Mouse (Mus musculus) stomach, postnatal 0 days (tissue): ENCODE measurements around the gene Tat. TPM values are rescaled to one million over a fixed set of nuclear protein-coding genes. Genes with fewer than 3 reads are reported as not detected.

ENCODE experiments used
- ATAC-seq: fragments of 200-750 bp; cut with Nextera tagmentation; 2 replicates; pipeline ENCODE4 v1.8.0; 2017; ENCODE audit not compliant: low FRiP score, low TSS enrichment
- DNase-seq: peaks from one replicate; pipeline ENCODE4 v3.0.0-alpha.2; 2016; ENCODE audit warnings: low spot score
- H3K27ac ChIP-seq: fragments of 300-500 bp; sonication (generic); replicated peaks from 2 replicates; pipeline ENCODE4 v1.5.1; 2014; ENCODE audit warnings: mild to moderate bottlenecking, control low read depth
- H3K27me3 ChIP-seq: fragments of 300-500 bp; sonication (generic); 2 replicates; pipeline ENCODE4 v1.6.1; 2014; ENCODE audit warnings: low read length; ENCODE audit not compliant: control insufficient read depth, insufficient read depth
- H3K36me3 ChIP-seq: fragments of 300-500 bp; sonication (generic); 2 replicates; pipeline ENCODE4 v1.6.1; 2014; ENCODE audit warnings: low read length, mixed read lengths; ENCODE audit not compliant: control insufficient read depth, insufficient read depth
- H3K4me1 ChIP-seq: fragments of 300-500 bp; sonication (generic); replicated peaks from 2 replicates; pipeline ENCODE4 v1.6.1; 2014; ENCODE audit warnings: antibody characterized with exemption; ENCODE audit not compliant: control insufficient read depth, insufficient read depth
- H3K4me2 ChIP-seq: fragments of 300-500 bp; sonication (generic); replicated peaks from 2 replicates; pipeline ENCODE4 v1.6.1; 2014; ENCODE audit warnings: low read depth, mild to moderate bottlenecking, control low read depth, moderate library complexity
- H3K4me3 ChIP-seq: fragments of 300-500 bp; sonication (generic); 2 replicates; pipeline ENCODE4 v1.5.1; 2014; ENCODE audit warnings: low read depth, low read length, control low read depth
- H3K9ac ChIP-seq: fragments of 300-500 bp; sonication (generic); 2 replicates; pipeline ENCODE4 v1.6.1; 2014; ENCODE audit warnings: mild to moderate bottlenecking, low read length, control low read depth, mixed read lengths
- H3K9me3 ChIP-seq: fragments of 300-500 bp; sonication (generic); 2 replicates; pipeline ENCODE4 v1.6.1; 2016; ENCODE audit warnings: low read length; ENCODE audit not compliant: control insufficient read depth
- CTCF ChIP-seq: IDR thresholded peaks from 2 replicates; pipeline ENCODE4 v1.5.1; 2016; ENCODE audit warnings: antibody characterized with exemption, low read depth, mild to moderate bottlenecking, moderate library complexity
- EP300 ChIP-seq: optimal IDR thresholded peaks from 2 replicates; pipeline ENCODE3; 2016; ENCODE audit warnings: antibody characterized with exemption
- WGBS: fragments of 180-500 bp; shearing (Covaris S2); extraction: QIAGEN DNeasy Blood & Tissue Kit; methylation state at CpG from one replicate; pipeline ENCODE4 v1.1.7; 2014; 5-methylcytosine and 5-hydroxymethylcytosine counted together
- polyA plus RNA-seq: library from polyadenylated mRNA; unstranded; fragments of >200 nt; fragmentation: Nextera tagmentation; extraction: Ambion mirVana; gene quantifications from 2 replicates; pipeline ENCODE4 v1.2.1, GENCODE M21; 2015

Gene Tat
- polyA plus RNA-seq, 1 experiment from 2014 or later = 0.12 TPM

- 52% methylated on average over 10 of the region's 10 CpGs for WGBS
- H3K36me3 ChIP-seq = no peaks in the 10 kb centered on the region
- DNase-seq (no peak), ATAC-seq (no peak)
- H3K27ac ChIP-seq = no peak overlapping the region
- H3K4me1 ChIP-seq = no peaks in the 10 kb centered on the region
- no peaks in the 10 kb centered on the region for H3K27me3 ChIP-seq
- H3K9ac ChIP-seq = no peak overlapping the region
- no peaks in the 10 kb centered on the region for H3K9me3 ChIP-seq
- H3K4me2 ChIP-seq = no peak overlapping the region
- no peak overlapping the region for H3K4me3 ChIP-seq
- TF ChIP-seq EP300 (no peak), CTCF (peak; percentile 43)
Observed at GRCm38 (mm10) chr8:109968837-109969236, 21.4 kb upstream of the Tat start.

GRCm38 (mm10) chr8:109970323-109970722 is 19.9 kb upstream of the Tat start:
- TF ChIP-seq EP300 (no peak), CTCF (peak; percentile 89)
- no peak overlapping the region for H3K9ac ChIP-seq
- no peaks in the 10 kb centered on the region for H3K36me3 ChIP-seq
- no peaks in the 10 kb centered on the region for H3K9me3 ChIP-seq
- H3K27ac ChIP-seq = no peak overlapping the region
- H3K4me3 ChIP-seq = no peak overlapping the region
- no peak for DNase-seq
- no peaks in the 10 kb centered on the region for H3K27me3 ChIP-seq
- no peak overlapping the region for H3K4me2 ChIP-seq
- ATAC-seq = no peak
- 9% methylated on average over 9 of the region's 9 CpGs for WGBS
- H3K4me1 ChIP-seq = no peaks in the 10 kb centered on the region

DNA sequence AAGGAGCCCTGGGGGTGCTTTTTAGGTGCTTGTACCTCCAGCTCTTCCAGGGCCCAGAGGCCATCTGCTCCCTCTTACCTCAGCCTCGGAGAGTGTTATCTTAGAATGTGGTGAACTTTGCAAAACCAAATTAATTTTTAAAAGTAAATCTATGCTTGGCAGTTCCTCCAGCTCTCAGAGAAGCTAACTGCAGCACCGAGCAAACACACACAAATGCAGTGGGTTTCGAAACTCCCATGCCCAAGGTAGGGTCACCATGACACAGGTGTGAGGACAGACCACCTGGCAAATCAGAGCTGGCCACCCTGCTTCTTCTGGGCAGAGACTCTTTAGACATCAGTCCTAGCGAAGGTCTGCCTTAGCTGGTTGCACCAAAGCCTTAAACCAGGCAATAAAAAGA is 17.3 kb upstream of the Tat start:
- Histone ChIP-seq H3K4me2 (no peak overlapping the region), H3K9me3 (no peaks in the 10 kb centered on the region; the same call in 1 of the 2 replicates), H3K9ac (no peak overlapping the region), H3K4me1 (no peaks in the 10 kb centered on the region), H3K27me3 (no peaks in the 10 kb centered on the region), H3K27ac (no peak overlapping the region), H3K36me3 (no peaks in the 10 kb centered on the region), H3K4me3 (no peak overlapping the region)
- ATAC-seq (no peak), DNase-seq (no peak)
- TF ChIP-seq EP300 = no peak
- TF ChIP-seq CTCF = no peak
- WGBS = 75% methylated on average over 4 of the region's 4 CpGs

- Histone ChIP-seq H3K4me2 (no peak overlapping the region), H3K9me3 (no peaks in the 10 kb centered on the region; the same call in 1 of the 2 replicates), H3K36me3 (no peaks in the 10 kb centered on the region), H3K4me1 (no peaks in the 10 kb centered on the region), H3K4me3 (no peak overlapping the region), H3K27ac (no peak overlapping the region), H3K9ac (no peak overlapping the region), H3K27me3 (no peaks in the 10 kb centered on the region)
- 57% methylated on average over 6 of the region's 6 CpGs for WGBS
- ATAC-seq (0 out of 2 replicates have a peak, but pooled peaks have one; percentile 18), DNase-seq (no peak)
- TF ChIP-seq CTCF (no peak), EP300 (no peak)
Observed at GRCm38 (mm10) chr8:109979339-109979738, 10.9 kb upstream of the Tat start.

DNA sequence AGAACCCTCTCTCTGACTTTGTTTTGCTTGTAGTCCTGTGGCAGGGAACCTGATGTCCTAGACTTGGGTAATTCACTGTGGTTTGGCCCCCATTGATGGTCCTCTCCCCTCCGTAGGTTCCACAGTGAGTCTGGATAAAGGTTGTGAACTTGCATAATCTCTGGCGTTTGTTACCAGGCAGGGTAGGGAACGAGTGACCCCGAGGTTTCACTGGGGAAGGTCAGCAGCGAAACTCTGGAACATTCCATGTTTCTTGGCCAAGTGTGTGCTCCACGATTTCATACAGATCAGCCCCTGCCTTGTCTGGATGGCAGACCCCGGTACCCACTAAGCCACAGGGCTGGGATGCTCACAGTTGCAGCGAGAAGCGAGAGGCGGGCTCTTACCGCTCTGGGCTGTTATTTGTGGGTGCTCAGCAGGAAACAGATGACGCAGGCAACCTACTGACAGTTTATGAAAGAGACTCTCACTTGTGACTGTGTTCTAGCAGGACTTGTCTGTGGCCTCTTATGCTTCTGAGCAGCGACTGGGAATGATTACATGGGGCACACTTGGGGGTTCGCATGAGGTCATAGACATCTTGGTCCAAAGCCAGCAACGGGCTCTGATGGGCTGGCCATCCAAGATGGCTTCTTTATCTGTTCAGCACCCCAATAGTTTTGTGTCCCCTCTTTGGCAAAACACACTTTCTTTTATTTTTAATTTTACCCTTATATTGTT is 7.7 kb upstream of the Tat start:
- ATAC-seq = no peak
- no peaks in the 10 kb centered on the region for H3K9me3 ChIP-seq
- H3K4me1 ChIP-seq = no peaks in the 10 kb centered on the region
- H3K9ac ChIP-seq = no peak overlapping the region
- H3K27ac ChIP-seq = no peak overlapping the region
- no peak overlapping the region for H3K4me3 ChIP-seq
- no peaks in the 10 kb centered on the region for H3K27me3 ChIP-seq
- DNase-seq = no peak
- no peak overlapping the region for H3K4me2 ChIP-seq
- 77% methylated on average over 15 of the region's 15 CpGs for WGBS
- no peaks in the 10 kb centered on the region for H3K36me3 ChIP-seq
- TF ChIP-seq EP300 = no peak
- no peak for TF ChIP-seq CTCF

GRCm38 (mm10) chr8:109983944-109984343 is 6.3 kb upstream of the Tat start:
- Histone ChIP-seq H3K4me3 (no peak overlapping the region), H3K9me3 (no peaks in the 10 kb centered on the region), H3K27me3 (no peaks in the 10 kb centered on the region), H3K36me3 (no peaks in the 10 kb centered on the region), H3K9ac (no peak overlapping the region), H3K27ac (no peak overlapping the region), H3K4me1 (no peaks in the 10 kb centered on the region), H3K4me2 (no peak overlapping the region)
- DNase-seq = no peak
- 32% methylated on average over 5 of the region's 5 CpGs for WGBS
- ATAC-seq = no peak
- no peak for TF ChIP-seq EP300
- no peak for TF ChIP-seq CTCF
